Mouse (Mus musculus): ENCODE measurements around the gene Npas3. TPM values are rescaled to one million over a fixed set of nuclear protein-coding genes. Genes with fewer than 3 reads are reported as not detected.

Gene Npas3
- polyA plus RNA-seq, 1 experiment from 2014 or later, result not detected

- no peaks in the 10 kb centered on the region for H3K36me3 ChIP-seq (ENCODE audit: inconsistent target)
- H3K4me3 ChIP-seq (ENCODE audit: inconsistent target), result no peak overlapping the region
- H3K27ac ChIP-seq, result no peak overlapping the region
- no peaks in the 10 kb centered on the region for H3K79me2 ChIP-seq (ENCODE audit: inconsistent target)
- 92% methylated on average over 8 of the region's 8 CpGs for WGBS (ENCODE audit: missing documents)
These were observed 381.1 kb downstream of the Npas3 start for GRCm38 (mm10) chr12:53629483-53630120.

GRCm38 (mm10) chr12:53630607-53631006, 382.1 kb downstream of the Npas3 start:
- Histone ChIP-seq H3K79me2 (ENCODE audit: inconsistent target) (no peaks in the 10 kb centered on the region), H3K36me3 (ENCODE audit: inconsistent target) (no peaks in the 10 kb centered on the region), H3K4me3 (ENCODE audit: inconsistent target) (no peak overlapping the region), H3K27ac (no peak overlapping the region)
- 11% methylated on average over 1 of the region's 1 CpGs for WGBS (ENCODE audit: missing documents)

GRCm38 (mm10) chr12:53631315-53632106, 383.0 kb downstream of the Npas3 start:
- Histone ChIP-seq H3K36me3 (ENCODE audit: inconsistent target) (no peaks in the 10 kb centered on the region), H3K4me3 (ENCODE audit: inconsistent target) (no peak overlapping the region), H3K79me2 (ENCODE audit: inconsistent target) (no peaks in the 10 kb centered on the region), H3K27ac (no peak overlapping the region)
- 83% methylated on average over 4 of the region's 4 CpGs for WGBS (ENCODE audit: missing documents)

GRCm38 (mm10) chr12:53638571-53638970, 390.1 kb downstream of the Npas3 start:
- Histone ChIP-seq H3K4me3 (ENCODE audit: inconsistent target) (no peak overlapping the region), H3K79me2 (ENCODE audit: inconsistent target) (no peaks in the 10 kb centered on the region), H3K36me3 (ENCODE audit: inconsistent target) (no peaks in the 10 kb centered on the region), H3K27ac (no peak overlapping the region)

- H3K79me2 ChIP-seq (ENCODE audit: inconsistent target), result no peaks in the 10 kb centered on the region
- H3K4me3 ChIP-seq (ENCODE audit: inconsistent target), result no peak overlapping the region
- no peaks in the 10 kb centered on the region for H3K36me3 ChIP-seq (ENCODE audit: inconsistent target)
- WGBS (ENCODE audit: missing documents), result 94% methylated on average over 2 of the region's 2 CpGs
- H3K27ac ChIP-seq, result no peak overlapping the region
These were observed 398.8 kb downstream of the Npas3 start for GRCm38 (mm10) chr12:53647282-53647681.

- Histone ChIP-seq H3K27ac (no peak overlapping the region), H3K79me2 (ENCODE audit: inconsistent target) (no peaks in the 10 kb centered on the region), H3K36me3 (ENCODE audit: inconsistent target) (no peaks in the 10 kb centered on the region), H3K4me3 (ENCODE audit: inconsistent target) (no peak overlapping the region)
- 87% methylated on average over 6 of the region's 6 CpGs for WGBS (ENCODE audit: missing documents)
These were observed 407.8 kb downstream of the Npas3 start for GRCm38 (mm10) chr12:53656301-53656700.

- H3K4me3 ChIP-seq (ENCODE audit: inconsistent target), result no peak overlapping the region
- H3K79me2 ChIP-seq (ENCODE audit: inconsistent target), result no peaks in the 10 kb centered on the region
- WGBS (ENCODE audit: missing documents), result 88% methylated on average over 5 of the region's 5 CpGs
- H3K27ac ChIP-seq, result no peak overlapping the region
- H3K36me3 ChIP-seq (ENCODE audit: inconsistent target), result no peaks in the 10 kb centered on the region
These were observed 415.6 kb downstream of the Npas3 start for GRCm38 (mm10) chr12:53664084-53664483.

- WGBS (ENCODE audit: missing documents), result 100% methylated on average over 2 of the region's 2 CpGs
- Histone ChIP-seq H3K79me2 (ENCODE audit: inconsistent target) (no peaks in the 10 kb centered on the region), H3K27ac (no peak overlapping the region), H3K4me3 (ENCODE audit: inconsistent target) (no peak overlapping the region), H3K36me3 (ENCODE audit: inconsistent target) (no peaks in the 10 kb centered on the region)
These were observed 423.4 kb downstream of the Npas3 start for GRCm38 (mm10) chr12:53671846-53672245.

GRCm38 (mm10) chr12:53677091-53677630, 428.7 kb downstream of the Npas3 start:
- 57% methylated on average over 3 of the region's 3 CpGs for WGBS (ENCODE audit: missing documents)
- no peaks in the 10 kb centered on the region for H3K36me3 ChIP-seq (ENCODE audit: inconsistent target)

GRCm38 (mm10) chr12:53678166-53678565, 429.7 kb downstream of the Npas3 start:
- no peak overlapping the region for H3K27ac ChIP-seq
- H3K36me3 ChIP-seq (ENCODE audit: inconsistent target), result no peaks in the 10 kb centered on the region
- 76% methylated on average over 3 of the region's 3 CpGs for WGBS (ENCODE audit: missing documents)
- H3K4me3 ChIP-seq (ENCODE audit: inconsistent target), result no peak overlapping the region
- H3K79me2 ChIP-seq (ENCODE audit: inconsistent target), result no peaks in the 10 kb centered on the region

More at GRCm38 (mm10) chr12:53677091-53677630, 428.7 kb downstream of the Npas3 start:
- Histone ChIP-seq H3K27ac (no peak overlapping the region), H3K4me3 (ENCODE audit: inconsistent target) (no peak overlapping the region), H3K79me2 (ENCODE audit: inconsistent target) (no peaks in the 10 kb centered on the region)

- H3K4me3 ChIP-seq (ENCODE audit: inconsistent target), result no peak overlapping the region
- H3K79me2 ChIP-seq (ENCODE audit: inconsistent target), result no peaks in the 10 kb centered on the region
- WGBS (ENCODE audit: missing documents), result 94% methylated on average over 4 of the region's 4 CpGs
- no peak overlapping the region for H3K27ac ChIP-seq
- no peaks in the 10 kb centered on the region for H3K36me3 ChIP-seq (ENCODE audit: inconsistent target)
These were observed 430.7 kb downstream of the Npas3 start for GRCm38 (mm10) chr12:53679161-53679560.

GRCm38 (mm10) chr12:53680501-53680900, 432.0 kb downstream of the Npas3 start:
- H3K79me2 ChIP-seq (ENCODE audit: inconsistent target), result no peaks in the 10 kb centered on the region
- H3K27ac ChIP-seq, result no peak overlapping the region
- no peak overlapping the region for H3K4me3 ChIP-seq (ENCODE audit: inconsistent target)
- 87% methylated on average over 3 of the region's 3 CpGs for WGBS (ENCODE audit: missing documents)
- H3K36me3 ChIP-seq (ENCODE audit: inconsistent target), result no peaks in the 10 kb centered on the region

- H3K36me3 ChIP-seq (ENCODE audit: inconsistent target), result no peaks in the 10 kb centered on the region
- no peaks in the 10 kb centered on the region for H3K79me2 ChIP-seq (ENCODE audit: inconsistent target)
- 45% methylated on average over 3 of the region's 3 CpGs for WGBS (ENCODE audit: missing documents)
- no peak overlapping the region for H3K27ac ChIP-seq
- H3K4me3 ChIP-seq (ENCODE audit: inconsistent target), result no peak overlapping the region
These were observed 433.6 kb downstream of the Npas3 start for GRCm38 (mm10) chr12:53682036-53682435.

GRCm38 (mm10) chr12:53692471-53692870, 444.0 kb downstream of the Npas3 start:
- no peak overlapping the region for H3K27ac ChIP-seq
- no peaks in the 10 kb centered on the region for H3K36me3 ChIP-seq (ENCODE audit: inconsistent target)
- no peak overlapping the region for H3K4me3 ChIP-seq (ENCODE audit: inconsistent target)
- no peaks in the 10 kb centered on the region for H3K79me2 ChIP-seq (ENCODE audit: inconsistent target)
- 95% methylated on average over 4 of the region's 4 CpGs for WGBS (ENCODE audit: missing documents)

GRCm38 (mm10) chr12:53694346-53694745, 445.9 kb downstream of the Npas3 start:
- no peaks in the 10 kb centered on the region for H3K79me2 ChIP-seq (ENCODE audit: inconsistent target)
- no peak overlapping the region for H3K27ac ChIP-seq
- no peaks in the 10 kb centered on the region for H3K36me3 ChIP-seq (ENCODE audit: inconsistent target)
- H3K4me3 ChIP-seq (ENCODE audit: inconsistent target), result no peak overlapping the region
- WGBS (ENCODE audit: missing documents), result 92% methylated on average over 4 of the region's 4 CpGs
